Mouse (Mus musculus) cerebellum, adult 18-20 months (tissue): ENCODE data around the gene Amz2.

Source experiments
- DNase-seq, 2 experiments: peaks; one replicate each; pipeline ENCODE4 v3.0.0; 2021

The Amz2 gene

GRCm38 (mm10) chr11:109422263-109422662 is 3.5 kb upstream of the Amz2 start:
- DNase-seq, result no peak

DNA sequence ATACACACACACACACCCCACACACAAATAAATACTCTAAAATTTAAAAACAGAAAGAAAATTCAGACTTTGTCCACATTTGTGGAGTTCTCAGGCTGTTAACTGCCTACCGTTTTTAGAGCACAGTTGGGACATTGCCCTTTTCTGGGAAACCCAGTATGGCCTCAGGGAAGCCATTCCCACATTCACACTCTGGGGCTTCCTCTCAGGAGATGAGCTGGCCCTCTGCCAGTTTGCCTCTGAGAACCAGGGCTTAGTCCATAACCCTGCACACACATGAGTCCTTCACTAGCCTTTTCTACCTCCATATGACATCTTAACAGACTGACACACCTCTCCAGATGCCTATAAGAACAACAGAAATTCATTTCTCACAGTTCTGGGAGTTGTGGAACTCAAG is 2.5 kb upstream of the Amz2 start:
- DNase-seq, result peak in 1 of 2 experiments; percentile 27

DNA sequence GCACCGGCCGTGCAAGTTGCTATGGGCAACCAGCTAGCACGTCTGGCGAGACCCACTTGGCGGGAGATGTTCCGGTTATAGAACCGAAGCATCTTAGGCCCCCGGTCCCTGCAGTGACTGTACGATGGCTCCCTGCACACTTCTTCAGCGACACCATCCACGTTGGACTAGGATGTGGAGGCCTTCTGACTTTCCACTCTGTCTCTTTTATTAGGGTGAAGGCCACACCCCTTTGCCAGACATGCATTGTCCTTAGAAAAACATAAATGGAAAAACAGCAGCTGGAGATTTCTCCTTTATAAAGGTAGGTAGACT is 483 bp downstream of the Amz2 start:
- DNase-seq, result no peak

- no peak for DNase-seq
Observed at GRCm38 (mm10) chr11:109427353-109427752, 1.6 kb downstream of the Amz2 start.

DNA sequence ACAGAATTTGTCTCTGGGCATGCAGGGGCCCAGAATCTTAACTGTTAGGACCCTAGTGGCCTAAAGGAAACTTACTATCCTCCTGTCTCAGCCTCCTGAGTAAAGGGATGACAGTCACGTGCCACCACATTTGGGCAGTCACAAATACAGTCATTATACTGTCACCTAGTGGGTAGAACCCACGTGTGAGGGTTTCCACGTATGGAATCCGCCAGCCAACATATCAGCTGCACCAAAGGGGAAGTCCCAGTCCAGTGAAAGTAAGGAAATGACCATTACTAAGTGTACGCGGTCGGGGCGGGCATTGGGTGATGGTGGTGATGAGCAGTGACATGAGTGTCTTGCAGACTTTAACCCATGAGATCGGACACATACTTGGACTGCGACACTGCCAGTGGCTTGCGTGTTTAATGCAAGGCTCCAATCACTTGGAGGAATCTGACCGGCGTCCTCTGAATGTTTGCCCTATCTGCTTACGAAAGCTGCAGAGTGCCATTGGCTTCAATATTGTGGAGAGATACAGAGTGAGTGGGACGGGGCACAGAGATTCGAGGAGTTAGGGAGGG is 8.6 kb downstream of the Amz2 start:
- no peak for DNase-seq

DNA sequence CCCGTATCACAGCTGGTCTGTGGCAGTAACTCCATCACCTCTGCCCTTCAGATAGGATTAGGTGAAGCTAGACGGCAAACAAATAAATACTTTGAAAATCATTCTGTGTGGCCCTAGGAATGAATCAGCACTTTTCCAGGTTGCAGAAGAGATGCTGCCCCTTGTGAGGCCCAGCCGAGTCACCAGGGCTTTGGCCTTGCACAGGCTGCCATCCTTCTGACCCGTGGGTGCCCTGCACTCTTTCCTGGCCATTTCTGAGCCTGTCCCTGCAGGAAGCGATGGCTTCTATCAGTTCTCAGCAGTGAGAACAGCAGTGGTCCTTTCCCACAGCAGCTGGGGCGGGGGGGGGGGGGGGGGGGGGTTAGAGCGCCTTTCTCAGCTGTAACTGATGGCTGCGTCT is 11.1 kb downstream of the Amz2 start:
- DNase-seq, result no peak

DNA sequence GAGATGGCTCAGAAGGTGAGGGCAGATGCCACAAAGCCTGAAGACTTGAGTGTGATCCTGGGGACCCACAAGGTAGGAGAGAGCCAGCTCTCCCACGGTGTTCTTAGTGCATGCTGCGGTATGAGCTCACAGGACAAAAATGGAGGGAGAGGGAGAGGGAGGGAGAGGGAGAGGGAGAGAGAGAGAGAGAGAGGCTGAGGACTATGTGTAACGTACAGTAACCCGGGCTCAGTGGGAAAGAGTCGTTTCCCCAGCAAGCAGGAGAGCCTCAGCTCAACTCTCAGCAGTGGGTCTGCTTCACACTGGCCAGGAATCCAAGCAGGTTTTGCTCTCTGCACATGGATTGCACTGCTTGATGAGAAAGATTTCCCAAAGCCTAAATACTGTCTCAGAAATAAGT is 13.5 kb downstream of the Amz2 start:
- no peak for DNase-seq

GRCm38 (mm10) chr11:109439829-109440340 is 14.1 kb downstream of the Amz2 start:
- peak; percentile 63 to 73 for DNase-seq

GRCm38 (mm10) chr11:109440641-109441040 is 14.9 kb downstream of the Amz2 start:
- DNase-seq, result no peak

DNA sequence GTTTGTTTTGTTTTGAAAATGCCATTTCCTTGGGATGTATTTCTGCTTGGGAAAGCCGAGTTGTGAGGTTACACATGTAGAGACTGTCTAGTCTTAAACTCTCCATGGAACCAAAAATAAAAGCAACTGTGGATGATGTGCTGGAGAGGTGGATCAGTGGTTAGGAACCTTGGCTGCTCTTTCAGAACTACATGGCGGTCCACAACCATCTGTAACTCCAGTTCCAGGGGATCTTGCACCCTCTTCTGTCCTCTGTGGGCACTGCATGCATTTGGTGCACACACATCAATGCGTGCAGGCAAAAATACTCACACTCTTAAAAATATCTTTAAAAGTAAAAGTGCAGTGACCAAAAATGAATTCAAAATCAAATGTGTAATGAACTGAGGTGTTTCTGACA is 15.4 kb downstream of the Amz2 start:
- peak in 1 of 2 experiments; percentile 33 for DNase-seq

- no peak for DNase-seq
Observed at GRCm38 (mm10) chr11:109442166-109442730, 16.5 kb downstream of the Amz2 start.

DNA sequence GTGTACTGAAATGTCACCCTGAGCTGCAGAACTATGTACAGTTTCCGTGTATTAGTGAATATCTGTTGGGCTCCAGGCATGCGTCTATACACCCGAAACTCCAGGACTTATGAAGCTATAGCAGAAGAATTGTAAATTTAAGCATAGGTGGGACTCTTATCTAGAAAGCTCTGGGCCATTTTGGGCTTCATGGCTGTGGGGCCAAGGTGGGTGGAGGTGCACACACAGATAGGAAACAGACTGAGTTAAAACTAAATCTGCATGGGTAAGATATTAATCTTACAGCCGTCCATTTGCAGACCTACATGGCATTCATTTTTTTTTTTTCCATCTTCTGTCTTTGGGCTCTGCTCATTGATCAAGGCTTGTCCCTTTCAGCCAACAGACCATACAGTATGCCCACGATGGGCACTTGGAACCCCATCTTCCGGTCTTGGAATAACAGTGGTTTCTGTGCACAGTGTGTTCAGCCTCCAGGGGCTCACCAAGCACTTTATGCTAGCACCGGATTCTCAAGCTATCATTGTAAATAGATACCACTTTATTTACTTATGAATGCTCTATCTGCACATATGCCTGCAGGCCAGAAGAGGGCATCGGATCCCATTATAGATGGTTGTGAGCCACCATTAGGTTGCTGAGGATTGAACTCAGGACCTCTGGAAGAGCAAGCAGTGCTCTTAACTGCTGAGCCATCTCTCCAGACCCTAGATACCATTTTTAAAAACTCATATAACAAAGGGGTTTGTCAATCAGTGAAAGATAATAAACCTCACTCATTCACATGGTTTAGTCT is 17.9 kb downstream of the Amz2 start:
- DNase-seq, result no peak

GRCm38 (mm10) chr11:109444600-109444999 is 18.9 kb downstream of the Amz2 start:
- peak; percentile 43 to 51 for DNase-seq

DNA sequence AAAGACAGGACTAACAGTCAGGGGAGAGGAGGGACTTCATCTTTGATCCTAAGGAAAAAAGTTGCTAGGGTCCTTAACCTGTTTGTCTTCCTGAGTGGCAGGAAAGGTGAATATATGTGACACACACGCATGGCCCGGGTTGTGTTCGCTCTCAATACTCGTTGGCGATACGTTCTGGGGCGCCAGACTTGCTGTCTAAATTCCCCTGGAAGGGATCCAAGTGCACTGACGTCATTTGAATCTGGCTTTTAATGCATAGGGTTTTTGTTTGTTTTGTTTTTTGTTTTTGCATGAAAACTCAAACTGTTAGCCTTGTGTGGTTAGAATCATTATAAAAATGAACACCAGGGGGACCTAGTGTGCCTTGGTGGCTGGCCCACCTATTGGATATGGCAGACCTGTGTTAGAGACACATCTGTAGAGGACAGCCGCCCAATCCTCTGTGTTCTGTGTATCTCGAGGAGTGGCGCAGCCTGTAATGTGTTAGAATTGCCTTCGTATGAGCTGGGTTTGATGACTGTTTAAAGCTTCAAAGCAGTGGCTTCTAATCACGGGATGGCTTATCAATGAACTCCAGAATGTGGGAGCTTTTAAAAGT is 19.8 kb downstream of the Amz2 start:
- peak; percentile 37 to 39 for DNase-seq

- DNase-seq, result no peak
Observed at GRCm38 (mm10) chr11:109451169-109451568, 25.4 kb downstream of the Amz2 start.

DNA sequence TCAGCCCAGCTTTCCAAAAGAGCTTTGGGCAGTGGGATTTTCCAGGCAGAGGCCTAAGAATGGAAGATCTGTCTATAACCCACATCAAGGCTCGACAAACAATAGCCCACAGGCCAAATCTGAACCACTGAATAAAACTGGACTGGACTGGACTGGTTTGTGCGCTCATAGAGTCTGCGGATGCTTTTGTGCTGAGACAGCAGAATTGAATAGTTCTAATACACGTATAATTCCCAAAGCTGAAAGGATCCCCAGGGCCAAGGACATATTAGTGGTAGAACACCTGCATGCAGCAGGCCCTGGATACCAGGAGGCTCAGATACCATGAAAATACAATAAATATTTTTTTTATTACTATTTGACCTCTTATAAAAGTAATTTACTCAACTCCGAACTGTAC is 30.5 kb downstream of the Amz2 start:
- no peak for DNase-seq

GRCm38 (mm10) chr11:109458165-109458564 is 32.4 kb downstream of the Amz2 start:
- no peak for DNase-seq

DNA sequence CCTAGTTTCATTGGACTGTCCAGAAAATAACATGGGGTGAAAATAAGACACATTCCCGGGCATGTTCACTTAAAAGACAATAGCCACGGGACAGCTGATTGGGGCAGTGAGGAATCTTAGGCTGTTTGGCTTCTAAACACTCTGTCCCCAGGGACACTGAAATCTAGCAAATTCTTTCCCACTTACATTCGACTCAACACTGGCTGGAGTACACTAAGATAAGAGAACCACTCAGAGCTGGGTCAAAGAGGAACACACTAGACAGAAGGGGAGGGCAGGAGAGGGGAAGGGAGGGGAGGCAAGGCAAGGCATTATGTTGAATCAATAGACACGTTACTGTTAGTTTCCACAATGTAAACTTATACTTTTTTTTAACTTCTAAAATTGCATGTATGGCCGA is 34.8 kb downstream of the Amz2 start:
- DNase-seq, result no peak

GRCm38 (mm10) chr11:109465068-109465467 is 39.3 kb downstream of the Amz2 start:
- no peak for DNase-seq

GRCm38 (mm10) chr11:109466987-109467386 is 41.2 kb downstream of the Amz2 start:
- no peak for DNase-seq

GRCm38 (mm10) chr11:109468133-109468532 is 42.4 kb downstream of the Amz2 start:
- DNase-seq, result no peak

GRCm38 (mm10) chr11:109470170-109470569 is 44.4 kb downstream of the Amz2 start:
- no peak for DNase-seq

GRCm38 (mm10) chr11:109470921-109471861 is 45.4 kb downstream of the Amz2 start:
- DNase-seq, result peak in 1 of 2 experiments; percentile 42
